Mouse (Mus musculus) liver, embryonic 14.5 days (tissue): Measurements from ENCODE around the gene Arsg.

Source experiments
- CTCF ChIP-seq: IDR thresholded peaks from 2 replicates; pipeline ENCODE4 v1.5.1; 2016; ENCODE audit warnings: antibody characterized with exemption, low read depth, control low read depth
- EP300 ChIP-seq: IDR thresholded peaks from 2 replicates; pipeline ENCODE4 v1.6.1; 2016; ENCODE audit warnings: antibody characterized with exemption, low read depth

GRCm38 (mm10) chr11:109615286-109615685 is 142.1 kb downstream of the Arsg start:
- no peak for TF ChIP-seq EP300
- TF ChIP-seq CTCF = no peak
